Mouse (Mus musculus): ENCODE data around the gene Hist1h4b.
"Not testable (repeated sequence)": the region's sequence is repeated elsewhere in the genome, so short reads cannot be mapped to it uniquely, and the experiment has no call there.

The Hist1h4b gene

GRCm38 (mm10) chr13:23756790-23757189 is at the start of gene Hist1h4b:
Gene Hist1h4b (plus strand): TSS chr13:23757013.
- peak; percentile 77 to 84 for DNase-seq

- no peak for DNase-seq
Measured at GRCm38 (mm10) chr13:23708041-23708440, 48.8 kb upstream of the Hist1h4b start.

DNA sequence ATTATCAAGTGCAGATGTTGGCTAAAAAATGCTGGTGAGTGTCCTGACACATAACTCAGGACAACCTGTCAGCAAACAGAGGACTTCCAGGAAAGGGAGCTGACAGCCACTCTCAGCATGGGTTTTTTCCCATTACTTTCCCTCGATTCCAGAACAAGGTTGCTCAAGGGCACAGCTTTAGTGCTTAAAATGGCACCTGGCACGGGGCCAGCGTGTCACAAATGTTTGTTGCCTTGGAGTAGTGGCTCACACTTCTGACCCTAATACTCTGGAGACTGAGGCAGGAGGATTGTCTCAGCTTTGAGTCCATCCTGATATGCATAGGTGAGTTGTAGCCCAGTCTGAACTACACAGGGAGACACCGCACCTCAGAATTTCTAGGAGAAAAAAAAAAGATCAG is 48.2 kb upstream of the Hist1h4b start:
- no peak for DNase-seq

DNA sequence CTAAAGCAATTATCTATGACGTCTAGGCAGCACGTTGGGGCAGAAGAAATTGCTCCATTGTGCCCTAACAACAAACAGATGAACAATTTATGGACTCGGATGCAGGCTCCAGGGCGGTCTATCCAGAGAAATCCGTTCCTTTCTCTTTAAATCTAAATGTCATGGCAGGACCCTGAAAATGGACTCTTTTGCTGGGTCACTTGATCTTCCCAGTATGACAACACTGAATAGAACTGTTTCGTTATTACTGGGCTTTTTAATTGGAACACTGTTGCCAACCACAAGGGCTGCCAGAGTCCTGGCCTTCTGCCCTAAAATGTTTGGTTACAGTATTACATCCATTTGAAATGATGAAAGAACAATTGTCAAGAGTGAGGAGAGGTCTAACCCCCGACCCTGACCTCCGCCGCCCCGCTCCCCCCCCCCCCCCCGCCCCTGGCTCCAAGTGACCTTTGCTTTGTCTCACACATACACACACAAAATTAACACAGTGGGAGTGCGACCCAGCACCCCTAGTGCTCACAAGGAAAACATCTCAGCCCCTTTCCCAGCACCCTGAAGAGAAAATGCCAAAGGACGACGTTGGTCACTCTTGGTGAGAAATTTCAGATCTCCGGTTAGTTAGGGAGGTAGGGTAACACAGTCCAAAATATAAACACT is 47.0 kb upstream of the Hist1h4b start:
- no peak for DNase-seq

- DNase-seq, result no peak
Measured at GRCm38 (mm10) chr13:23710374-23711089, 46.3 kb upstream of the Hist1h4b start, which contains the start of gene Hfe. Gene Hfe (minus strand): TSS chr13:23710854.

- no peak for DNase-seq
Measured at GRCm38 (mm10) chr13:23716261-23717042, 40.4 kb upstream of the Hist1h4b start.

DNA sequence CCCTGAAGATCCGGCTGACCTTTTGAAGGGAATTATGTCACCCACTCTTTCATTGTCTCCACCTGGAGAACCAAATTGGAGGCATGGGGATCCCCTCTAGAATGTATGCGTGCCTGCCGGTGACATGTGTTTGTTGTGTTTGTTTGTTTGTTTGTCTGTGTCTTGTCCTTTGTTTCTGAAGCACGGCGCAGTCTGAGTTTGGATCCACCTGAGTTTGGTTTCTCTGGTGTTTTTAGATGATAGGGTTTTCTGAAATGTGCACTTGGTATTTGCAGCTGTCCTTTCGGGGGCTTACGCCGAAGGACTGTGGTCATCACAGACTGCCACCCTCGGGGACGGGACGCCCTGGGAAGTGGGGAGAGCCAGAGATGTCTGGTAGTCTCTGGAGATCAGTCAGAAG is 39.6 kb upstream of the Hist1h4b start:
- no peak for DNase-seq

DNA sequence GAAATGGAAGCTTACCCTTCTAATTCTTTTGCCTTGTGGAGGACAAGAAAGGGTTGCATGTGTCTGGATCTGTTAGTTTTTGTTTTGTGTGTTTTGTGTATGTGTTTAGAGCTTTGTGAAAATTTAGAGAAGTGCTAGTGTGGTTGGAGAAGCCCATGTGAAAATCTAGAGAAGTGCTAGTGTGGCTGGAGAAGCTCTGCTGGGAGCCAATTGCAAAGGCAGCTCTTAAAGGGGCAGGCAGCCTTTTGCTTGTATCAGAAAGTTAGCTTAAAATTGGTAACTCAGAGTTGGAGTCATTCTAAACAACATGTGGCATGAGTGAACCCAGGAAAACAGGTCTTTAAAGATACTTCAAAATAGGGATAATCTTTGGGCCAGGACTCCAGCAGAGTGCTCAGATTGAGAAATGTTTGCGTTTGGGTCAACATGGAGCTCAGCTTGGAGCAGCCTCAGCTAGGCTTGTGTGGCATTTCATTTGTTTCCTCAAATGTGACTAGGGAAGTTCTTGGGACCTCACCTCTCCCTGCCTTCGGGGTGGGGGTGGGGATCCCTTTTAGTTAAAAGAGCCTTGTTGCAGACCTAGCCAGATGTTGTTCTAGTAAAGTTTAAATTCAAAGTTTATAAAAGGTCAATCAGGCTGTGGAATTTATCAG is 39.1 kb upstream of the Hist1h4b start:
- not testable (repeated sequence) for DNase-seq

DNA sequence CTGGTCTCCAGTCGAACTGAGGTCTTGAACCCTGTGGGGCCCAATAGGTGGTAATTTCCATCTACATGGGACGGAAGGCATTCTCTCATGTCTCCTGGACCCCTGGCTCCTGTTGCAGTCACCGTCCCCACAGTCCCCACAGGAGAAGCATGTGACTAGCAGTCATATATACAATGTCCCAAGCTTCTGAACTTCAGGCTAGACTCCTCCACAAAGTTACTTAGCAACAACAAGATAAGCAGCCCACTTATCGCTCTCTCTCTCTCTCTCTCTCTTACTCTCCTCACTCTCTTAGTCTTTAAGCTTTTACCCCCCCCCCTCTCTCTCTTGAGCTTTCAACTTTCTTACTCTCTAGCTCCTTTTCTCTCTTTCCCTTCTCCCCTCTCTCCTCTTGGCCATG is 32.6 kb upstream of the Hist1h4b start:
- no peak for DNase-seq

DNA sequence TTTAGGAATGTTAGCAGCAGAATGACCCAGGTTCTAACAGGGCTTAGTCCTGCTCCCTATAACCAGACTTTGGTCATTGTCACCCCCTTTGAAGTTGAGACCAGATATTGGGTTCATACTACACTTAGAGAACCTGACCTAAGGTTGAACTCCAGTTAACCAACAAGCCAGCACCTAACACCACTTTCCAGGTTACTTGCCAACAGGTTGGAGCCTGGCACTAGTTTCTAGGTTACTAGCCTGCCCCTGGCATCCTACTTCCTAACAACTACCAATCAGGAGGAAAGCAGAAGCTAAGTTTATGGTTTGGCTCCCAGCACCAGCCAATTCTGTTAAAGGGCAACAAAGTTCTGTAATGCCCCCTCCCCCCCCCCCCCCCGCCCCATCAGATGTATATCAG is 31.6 kb upstream of the Hist1h4b start:
- DNase-seq, result no peak

GRCm38 (mm10) chr13:23728472-23729191 is 28.2 kb upstream of the Hist1h4b start:
- no peak for DNase-seq

DNA sequence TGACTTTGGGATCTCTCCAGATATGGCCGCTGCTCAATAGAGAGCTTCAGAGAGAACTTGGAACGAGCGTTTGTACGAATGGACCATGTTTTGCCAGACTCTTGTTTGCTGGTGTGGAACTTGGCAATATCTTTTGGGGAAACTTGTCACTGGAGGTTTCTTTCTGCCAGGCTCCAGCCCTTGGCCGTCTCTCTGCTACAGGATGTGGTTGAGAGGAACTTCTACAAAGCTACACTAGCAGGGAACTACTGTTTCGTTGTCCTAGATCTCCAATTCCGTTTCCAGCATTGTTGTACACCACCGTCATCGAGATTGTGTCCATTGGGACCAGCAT is 27.7 kb upstream of the Hist1h4b start:
- DNase-seq, result no peak

DNA sequence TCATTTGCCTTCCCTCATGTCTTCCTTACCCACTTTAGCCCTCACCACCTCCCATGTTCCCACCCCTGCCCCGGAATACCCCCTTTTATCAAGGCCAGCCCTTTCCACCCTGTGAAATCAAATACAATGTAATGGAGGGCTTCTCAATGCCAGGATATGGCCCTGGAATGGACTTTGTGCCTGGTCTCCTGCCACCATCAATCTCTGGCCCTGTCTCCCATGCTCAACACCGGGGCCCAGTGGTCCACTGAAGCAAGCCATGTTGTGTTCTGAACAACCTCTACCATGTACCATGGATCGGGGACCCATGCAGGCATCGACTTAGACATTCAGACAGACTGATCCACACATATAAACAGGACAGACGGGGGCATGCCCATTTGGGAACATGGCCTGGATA is 27.1 kb upstream of the Hist1h4b start:
- no peak for DNase-seq

GRCm38 (mm10) chr13:23730479-23730878 is 26.3 kb upstream of the Hist1h4b start:
- DNase-seq, result no peak

DNA sequence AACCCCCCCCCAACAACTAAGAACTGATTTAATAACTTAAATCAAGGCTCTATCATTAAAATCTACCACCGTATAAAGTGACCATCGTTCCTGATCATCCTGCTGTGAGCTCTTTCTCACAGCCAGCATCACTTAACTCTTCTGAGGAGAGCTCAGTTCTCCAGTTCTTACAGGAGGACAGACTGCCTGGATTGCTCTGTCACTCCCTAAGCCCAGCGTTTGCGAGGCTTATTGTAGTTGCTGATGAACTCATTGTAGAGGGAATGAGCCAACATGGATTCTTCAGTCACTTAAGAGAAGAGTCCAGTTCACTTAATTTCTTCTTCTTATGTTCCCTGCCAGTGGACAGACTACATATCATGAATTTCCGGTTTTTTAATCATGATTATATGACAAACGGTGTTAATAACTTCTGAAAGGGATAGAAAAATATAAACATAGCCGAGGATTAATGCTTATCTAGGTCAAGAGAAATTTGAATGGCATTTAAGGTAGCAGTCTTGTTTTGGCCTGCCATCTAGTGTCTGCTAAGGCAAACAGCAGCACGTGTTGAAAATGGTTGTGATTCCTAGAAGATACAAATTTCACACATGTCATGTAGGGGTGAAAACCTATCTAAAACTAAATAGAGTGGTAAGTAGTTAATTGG is 24.5 kb upstream of the Hist1h4b start:
- no peak for DNase-seq

GRCm38 (mm10) chr13:23737091-23737490 is 19.7 kb upstream of the Hist1h4b start:
- no peak for DNase-seq

GRCm38 (mm10) chr13:23738041-23738440 is 18.8 kb upstream of the Hist1h4b start:
- DNase-seq, result no peak

DNA sequence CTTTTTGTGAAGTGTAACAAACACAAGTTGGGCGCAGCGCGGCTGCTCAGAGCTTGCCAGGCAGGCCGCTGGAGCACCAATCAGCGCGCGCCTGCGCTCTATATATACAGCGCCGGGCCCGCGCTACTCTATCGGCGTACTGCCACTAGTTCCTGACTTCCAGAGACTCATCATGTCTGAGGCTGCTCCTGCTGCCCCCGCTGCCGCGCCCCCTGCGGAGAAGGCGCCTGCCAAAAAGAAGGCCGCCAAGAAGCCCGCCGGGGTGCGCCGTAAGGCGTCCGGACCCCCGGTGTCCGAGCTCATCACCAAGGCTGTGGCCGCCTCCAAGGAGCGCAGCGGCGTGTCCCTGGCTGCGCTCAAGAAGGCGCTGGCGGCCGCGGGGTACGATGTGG is 18.1 kb upstream of the Hist1h4b start, which contains the start of gene Hist1h1c:
Gene Hist1h1c (plus strand): TSS at position 132 of the 392 bp plus-strand sequence.
- DNase-seq, result peak; percentile 75 to 77

DNA sequence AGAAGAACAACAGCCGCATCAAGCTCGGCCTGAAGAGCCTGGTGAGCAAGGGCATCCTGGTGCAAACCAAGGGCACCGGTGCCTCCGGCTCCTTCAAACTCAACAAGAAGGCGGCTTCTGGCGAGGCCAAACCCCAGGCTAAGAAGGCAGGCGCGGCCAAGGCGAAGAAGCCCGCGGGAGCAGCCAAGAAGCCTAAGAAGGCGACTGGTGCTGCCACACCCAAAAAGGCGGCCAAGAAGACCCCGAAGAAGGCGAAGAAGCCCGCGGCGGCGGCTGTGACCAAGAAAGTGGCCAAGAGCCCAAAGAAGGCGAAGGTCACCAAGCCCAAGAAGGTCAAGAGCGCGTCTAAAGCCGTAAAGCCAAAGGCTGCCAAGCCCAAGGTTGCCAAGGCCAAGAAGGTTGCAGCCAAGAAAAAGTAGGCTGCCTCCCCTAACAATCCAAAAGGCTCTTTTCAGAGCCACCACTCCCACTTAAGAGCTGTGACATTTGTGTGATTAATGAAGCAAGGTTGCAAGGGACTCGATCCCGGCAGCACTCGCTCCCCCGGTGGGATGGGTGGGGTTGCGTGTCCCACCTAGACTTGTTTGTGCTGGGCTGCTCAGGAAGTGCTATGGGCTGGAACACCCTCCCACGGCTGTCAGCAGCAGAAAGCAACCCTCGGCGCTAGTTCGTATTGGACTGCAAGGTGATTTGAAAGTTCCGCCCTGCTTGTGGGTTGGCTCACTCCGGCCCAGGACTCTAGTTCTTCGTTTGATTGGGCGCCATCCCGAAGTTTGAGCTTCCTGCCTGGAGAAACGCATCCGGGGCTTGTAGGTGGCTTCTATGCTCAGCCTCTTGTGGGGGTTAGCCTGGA is 17.5 kb upstream of the Hist1h4b start:
- peak; percentile 84 to 86 for DNase-seq

DNA sequence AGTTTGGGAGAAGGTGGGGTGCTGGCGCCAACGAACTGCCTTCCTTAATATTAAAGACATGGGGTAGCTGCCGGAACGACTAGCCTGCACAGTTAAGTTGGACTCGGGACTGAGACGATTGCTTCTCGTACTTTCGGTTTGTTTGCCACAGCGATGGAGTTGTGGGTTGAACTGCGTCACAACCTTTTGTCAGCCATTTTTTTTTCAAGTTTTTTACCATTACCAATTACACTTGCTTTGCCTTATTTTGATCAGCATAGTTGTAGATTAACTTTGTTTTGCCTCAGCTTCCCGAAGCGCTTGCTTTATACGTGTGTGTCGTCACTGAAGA is 16.9 kb upstream of the Hist1h4b start:
- DNase-seq, result no peak

GRCm38 (mm10) chr13:23740256-23740840 is 16.5 kb upstream of the Hist1h4b start:
- no peak for DNase-seq
